Mouse (Mus musculus): ENCODE results near the gene Sf3a3. TPM values are rescaled to one million over a fixed set of nuclear protein-coding genes. Genes with fewer than 3 reads are reported as not detected.
"Not testable (repeated sequence)": the region's sequence is repeated elsewhere in the genome, so short reads cannot be mapped to it uniquely, and the experiment has no call there.

Sf3a3 gene
- polyA plus RNA-seq, 1 experiment from 2014 or later = 110 TPM

DNA sequence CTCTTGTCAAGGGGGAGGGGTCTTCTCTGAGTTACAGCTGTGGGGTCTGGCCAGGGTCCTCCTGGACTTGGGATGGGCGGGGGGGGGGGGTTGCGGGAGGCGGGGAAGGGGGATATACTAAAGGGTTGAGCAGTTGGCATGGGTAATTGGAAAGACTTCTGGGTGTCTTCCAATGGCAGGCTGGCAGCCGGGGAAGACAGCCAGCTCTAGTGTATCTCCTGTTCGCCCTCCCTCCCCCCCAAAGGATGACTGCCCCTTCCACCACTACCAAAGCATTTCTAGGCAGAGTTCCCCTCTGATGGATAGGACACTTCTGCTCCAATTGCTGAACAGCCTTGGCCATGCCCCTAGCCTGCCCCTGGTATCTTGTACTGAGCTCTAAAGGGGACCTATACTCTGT is 12.7 kb upstream of the Sf3a3 start:
- Histone ChIP-seq H3K4me1 (peaks cover 30% of the 10 kb centered on the region), H3K27me3 (replicated peaks) (peaks cover 2% of the 10 kb centered on the region; the same call in 1 of the 2 replicates), H3K4me3 (0 out of 2 replicates have a peak overlapping the region, but pooled peaks have one; percentile 44), H3K4me2 (0 out of 2 replicates have a peak overlapping the region, but pooled peaks have one; percentile 81), H3K9me3 (no peaks in the 10 kb centered on the region), H3K36me3 (replicated peaks) (no peaks in the 10 kb centered on the region), H3K9ac (no peak overlapping the region), H3K27ac (no peak overlapping the region)
- no peak for ATAC-seq (replicated peaks)
- WGBS = 50% methylated on average over 3 of the region's 5 CpGs

DNA sequence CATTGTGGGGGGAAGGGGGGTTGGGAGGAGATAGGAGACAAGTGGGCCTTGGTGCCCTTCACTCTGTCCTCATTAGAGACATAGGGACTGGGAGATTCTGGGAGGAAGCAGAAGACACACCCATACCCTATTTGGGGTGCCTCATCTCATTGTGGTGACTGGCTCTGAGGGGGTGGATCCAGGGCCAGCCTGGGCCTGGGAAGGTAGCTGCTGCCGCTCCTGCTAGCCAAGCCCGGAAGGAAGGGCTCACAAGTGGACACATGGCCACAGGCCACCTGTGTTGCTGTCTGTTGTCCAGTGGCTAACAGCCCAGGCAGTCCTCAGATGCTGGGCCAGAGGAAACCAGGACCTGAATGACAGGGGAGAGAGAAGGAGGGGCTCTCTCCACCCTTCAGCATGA is 11.2 kb upstream of the Sf3a3 start:
- H3K9ac ChIP-seq = no peak overlapping the region
- H3K27ac ChIP-seq = no peak overlapping the region
- peaks cover 30% of the 10 kb centered on the region for H3K4me1 ChIP-seq
- no peaks in the 10 kb centered on the region for H3K9me3 ChIP-seq
- H3K4me3 ChIP-seq = no peak overlapping the region
- H3K27me3 ChIP-seq (replicated peaks) = peaks cover 2% of the 10 kb centered on the region; the same call in 1 of the 2 replicates
- ATAC-seq (replicated peaks) = no peak
- H3K36me3 ChIP-seq (replicated peaks) = no peaks in the 10 kb centered on the region
- no peak overlapping the region for H3K4me2 ChIP-seq
- 41% methylated on average over 2 of the region's 2 CpGs for WGBS

DNA sequence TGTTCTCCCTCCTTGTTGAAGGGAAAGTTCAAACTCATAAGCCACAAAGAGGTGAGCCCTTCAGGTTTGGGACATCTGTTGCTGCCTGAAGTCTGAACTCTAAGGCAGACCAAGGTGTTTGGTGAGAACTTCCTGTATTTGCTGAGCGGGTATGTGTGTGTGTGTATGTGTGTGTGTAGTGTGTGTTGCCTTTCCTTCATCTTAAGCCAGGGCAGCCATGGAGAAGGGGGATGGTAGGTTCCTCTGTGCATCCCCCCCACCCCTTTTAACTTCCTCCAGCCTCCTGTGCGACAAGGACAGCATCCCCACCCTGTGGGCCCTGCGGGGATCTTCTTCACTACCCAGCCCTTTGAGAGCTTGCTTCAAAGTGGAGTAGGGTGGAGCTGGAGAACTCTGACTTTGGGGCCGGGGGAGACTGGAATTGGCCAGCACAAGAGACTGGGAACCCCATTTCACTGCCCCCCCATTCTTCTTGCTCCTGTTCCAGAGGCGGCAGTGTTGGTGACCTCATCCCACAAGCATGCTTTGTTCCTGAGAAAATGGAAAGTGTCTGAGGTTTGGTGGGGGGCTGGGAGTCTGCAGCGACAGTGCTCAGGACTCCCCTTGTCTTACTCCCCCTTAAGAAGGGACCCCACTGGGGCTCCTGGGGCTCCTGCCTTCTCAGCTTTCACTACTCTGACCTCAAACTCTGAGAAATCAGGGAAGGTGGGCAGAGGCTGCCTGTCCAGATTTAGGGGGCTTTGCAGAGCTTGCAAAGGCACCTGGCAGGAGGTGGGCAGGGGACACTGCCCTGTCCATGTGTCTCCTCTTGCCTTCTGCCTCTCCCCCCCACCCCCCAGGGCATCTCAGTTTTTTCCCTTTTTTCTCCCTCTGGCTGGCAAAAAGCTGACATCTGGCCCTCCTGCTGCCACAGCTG is 10.4 kb upstream of the Sf3a3 start:
- Histone ChIP-seq H3K9ac (no peak overlapping the region), H3K27me3 (replicated peaks) (peaks cover 9% of the 10 kb centered on the region), H3K4me3 (no peak overlapping the region), H3K4me2 (peak overlapping the region; percentile 26; the same call in 1 of the 2 replicates), H3K4me1 (peaks cover 38% of the 10 kb centered on the region), H3K27ac (peak overlapping the region; percentile 53; the same call in 1 of the 2 replicates), H3K36me3 (replicated peaks) (no peaks in the 10 kb centered on the region), H3K9me3 (no peaks in the 10 kb centered on the region)
- WGBS = 10% methylated on average over 6 of the region's 6 CpGs
- no peak for ATAC-seq (replicated peaks)

GRCm38 (mm10) chr4:124704797-124705474 is 9.6 kb upstream of the Sf3a3 start:
- WGBS = 17% methylated on average over 11 of the region's 11 CpGs
- H3K9ac ChIP-seq = no peak overlapping the region
- peak overlapping the region; percentile 53; the same call in 1 of the 2 replicates for H3K27ac ChIP-seq

DNA sequence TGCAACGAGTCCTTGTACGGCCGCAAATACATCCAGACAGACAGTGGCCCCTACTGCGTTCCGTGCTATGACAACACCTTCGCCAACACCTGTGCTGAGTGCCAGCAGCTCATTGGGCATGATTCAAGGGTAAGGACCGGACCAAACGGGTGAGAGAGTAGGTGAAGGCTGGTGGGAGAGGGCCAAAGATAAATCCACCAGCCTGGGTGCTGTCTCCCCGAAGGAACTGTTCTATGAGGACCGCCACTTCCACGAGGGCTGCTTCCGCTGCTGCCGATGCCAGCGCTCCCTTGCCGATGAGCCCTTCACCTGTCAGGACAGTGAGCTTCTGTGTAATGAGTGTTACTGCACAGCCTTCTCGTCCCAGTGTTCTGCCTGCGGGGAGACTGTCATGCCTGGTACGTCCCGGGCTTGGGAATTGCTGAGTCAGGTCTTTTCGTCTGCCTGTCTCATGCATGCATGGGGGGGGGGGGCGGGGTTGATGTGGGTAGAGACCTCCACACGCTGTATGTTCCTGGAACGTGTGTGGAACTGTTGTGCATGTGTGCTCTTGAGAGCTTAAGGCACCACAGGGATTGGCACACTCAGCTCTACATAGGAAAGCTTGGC is 8.8 kb upstream of the Sf3a3 start:
- no peaks in the 10 kb centered on the region for H3K36me3 ChIP-seq (replicated peaks)
- no peak for ATAC-seq (replicated peaks)
- peaks cover 33% of the 10 kb centered on the region for H3K4me1 ChIP-seq
- H3K4me2 ChIP-seq = no peak overlapping the region
- H3K9ac ChIP-seq = no peak overlapping the region
- peaks cover 21% of the 10 kb centered on the region for H3K27me3 ChIP-seq (replicated peaks)
- no peaks in the 10 kb centered on the region for H3K9me3 ChIP-seq
- H3K27ac ChIP-seq = no peak overlapping the region
- no peak overlapping the region for H3K4me3 ChIP-seq
- 87% methylated on average over 23 of the region's 23 CpGs for WGBS

More at GRCm38 (mm10) chr4:124704797-124705474, 9.6 kb upstream of the Sf3a3 start:
- Histone ChIP-seq H3K4me1 (peaks cover 37% of the 10 kb centered on the region), H3K4me2 (no peak overlapping the region; the same call in 1 of the 2 replicates), H3K36me3 (replicated peaks) (no peaks in the 10 kb centered on the region), H3K4me3 (no peak overlapping the region), H3K27me3 (replicated peaks) (peaks cover 17% of the 10 kb centered on the region), H3K9me3 (no peaks in the 10 kb centered on the region)
- no peak for ATAC-seq (replicated peaks)

DNA sequence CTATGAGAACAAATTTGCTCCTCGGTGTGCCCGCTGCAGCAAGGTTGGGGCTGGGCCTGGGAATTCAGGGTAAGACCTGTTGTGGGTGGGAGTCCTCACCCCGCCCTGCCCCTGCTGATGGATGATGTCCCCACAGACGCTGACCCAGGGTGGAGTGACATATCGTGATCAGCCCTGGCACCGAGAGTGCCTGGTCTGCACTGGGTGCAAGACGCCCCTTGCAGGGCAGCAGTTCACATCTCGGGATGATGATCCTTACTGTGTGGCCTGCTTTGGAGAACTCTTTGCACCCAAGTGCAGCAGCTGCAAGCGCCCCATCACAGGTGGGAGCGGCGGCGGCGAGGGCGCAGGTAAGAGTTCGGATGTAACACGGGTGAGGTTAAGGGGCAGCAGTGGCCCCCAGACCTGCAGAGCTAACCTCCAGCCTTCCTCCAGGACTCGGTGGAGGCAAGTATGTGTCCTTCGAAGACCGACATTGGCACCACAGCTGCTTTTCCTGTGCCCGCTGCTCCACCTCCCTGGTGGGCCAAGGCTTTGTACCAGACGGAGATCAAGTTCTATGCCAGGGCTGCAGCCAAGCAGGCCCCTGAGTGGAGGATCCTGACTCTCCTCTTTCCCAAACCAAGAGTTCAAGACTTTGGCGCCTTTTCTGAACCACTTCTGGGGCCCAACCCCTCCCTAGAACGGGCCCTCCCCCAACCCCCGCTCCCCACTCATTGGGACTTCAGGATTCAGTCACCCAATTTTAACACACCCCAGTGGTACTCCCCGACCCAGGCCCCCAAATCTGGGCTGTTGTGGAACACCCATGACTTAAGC is 7.0 kb upstream of the Sf3a3 start:
- not testable (repeated sequence) for H3K4me3 ChIP-seq; H3K27ac ChIP-seq; H3K9ac ChIP-seq; H3K4me2 ChIP-seq; H3K9me3 ChIP-seq; H3K36me3 ChIP-seq (replicated peaks); ATAC-seq (replicated peaks)
- 87% methylated on average over 25 of the region's 25 CpGs for WGBS
- H3K4me1 ChIP-seq = peaks cover 24% of the 10 kb centered on the region
- peaks cover 21% of the 10 kb centered on the region for H3K27me3 ChIP-seq (replicated peaks)

GRCm38 (mm10) chr4:124708200-124708517 is 6.4 kb upstream of the Sf3a3 start:
- not testable (repeated sequence) for H3K27ac ChIP-seq; ATAC-seq (replicated peaks); H3K9ac ChIP-seq; H3K36me3 ChIP-seq (replicated peaks); H3K4me3 ChIP-seq; H3K9me3 ChIP-seq
- WGBS = 36% methylated on average over 1 of the region's 1 CpGs
- Histone ChIP-seq H3K27me3 (replicated peaks) (peaks cover 21% of the 10 kb centered on the region), H3K4me2 (0 out of 2 replicates have a peak overlapping the region, but pooled peaks have one; percentile 52), H3K4me1 (peaks cover 24% of the 10 kb centered on the region)

- ATAC-seq (replicated peaks) = peak; percentile 54; the same call in 1 of the 2 replicates
- H3K27me3 ChIP-seq (replicated peaks) = peaks cover 21% of the 10 kb centered on the region
- WGBS = 3% methylated on average over 41 of the region's 41 CpGs
Observed at GRCm38 (mm10) chr4:124708518-124709477, 5.8 kb upstream of the Sf3a3 start.

GRCm38 (mm10) chr4:124709961-124710446 is 4.6 kb upstream of the Sf3a3 start:
- no peaks in the 10 kb centered on the region for H3K9me3 ChIP-seq
- no peak overlapping the region for H3K27ac ChIP-seq
- H3K4me3 ChIP-seq = peak overlapping the region; percentile 10
- ATAC-seq (replicated peaks) = no peak
- H3K36me3 ChIP-seq (replicated peaks) = no peaks in the 10 kb centered on the region
- H3K4me1 ChIP-seq = peaks cover 18% of the 10 kb centered on the region
- H3K9ac ChIP-seq = no peak overlapping the region
- H3K4me2 ChIP-seq = peak overlapping the region; percentile 38
- 3% methylated on average over 18 of the region's 18 CpGs for WGBS
- H3K27me3 ChIP-seq (replicated peaks) = peaks cover 18% of the 10 kb centered on the region

More at GRCm38 (mm10) chr4:124708518-124709477, 5.8 kb upstream of the Sf3a3 start:
- H3K4me2 ChIP-seq = peak overlapping the region; percentile 52
- H3K36me3 ChIP-seq (replicated peaks) = no peaks in the 10 kb centered on the region
- peaks cover 24% of the 10 kb centered on the region for H3K4me1 ChIP-seq
- H3K9ac ChIP-seq = peak overlapping the region; percentile 22; the same call in 1 of the 2 replicates
- H3K9me3 ChIP-seq = no peaks in the 10 kb centered on the region
- H3K27ac ChIP-seq = 0 out of 2 replicates have a peak overlapping the region, but pooled peaks have one; percentile 11
- peak overlapping the region; percentile 25 for H3K4me3 ChIP-seq

GRCm38 (mm10) chr4:124710776-124711291 is 3.7 kb upstream of the Sf3a3 start:
- Histone ChIP-seq H3K36me3 (replicated peaks) (peaks cover 2% of the 10 kb centered on the region; the same call in 1 of the 2 replicates), H3K4me2 (no peak overlapping the region), H3K4me1 (peaks cover 25% of the 10 kb centered on the region), H3K4me3 (no peak overlapping the region), H3K27me3 (replicated peaks) (peaks cover 18% of the 10 kb centered on the region), H3K9me3 (no peaks in the 10 kb centered on the region), H3K9ac (no peak overlapping the region), H3K27ac (no peak overlapping the region)
- ATAC-seq (replicated peaks) = no peak
- 10% methylated on average over 5 of the region's 5 CpGs for WGBS
